Mouse (Mus musculus) cortical plate, adult 2 months (tissue): ENCODE measurements around the gene Slc11a2.

ENCODE experiments used
- CTCF ChIP-seq: fragments of 200-500 bp; IDR thresholded peaks from 2 replicates; pipeline ENCODE4 v1.5.1; 2011; ENCODE audit warnings: mild to moderate bottlenecking, control low read depth, low read length; ENCODE audit not compliant: insufficient read depth; ENCODE audit errors: extremely low read depth
- POLR2A ChIP-seq: fragments of 200-500 bp; IDR thresholded peaks from 2 replicates; pipeline ENCODE4 v1.6.1; 2011; ENCODE audit warnings: mild to moderate bottlenecking, low read length, control low read depth; ENCODE audit not compliant: insufficient read depth; ENCODE audit errors: extremely low read depth

- TF ChIP-seq POLR2A (no peak), CTCF (no peak)
These were observed at the start of gene Slc11a2 for GRCm38 (mm10) chr15:100424396-100425122.
